Mouse (Mus musculus) neural tube, embryonic 10.5 days (tissue): ENCODE data around the gene Hmcn1.

Experiments
- DNase-seq: peaks from one replicate; pipeline ENCODE4 v3.0.0-alpha.2; 2017; ENCODE audit warnings: low spot score; ENCODE audit errors: extremely low spot score

Gene Hmcn1

DNA sequence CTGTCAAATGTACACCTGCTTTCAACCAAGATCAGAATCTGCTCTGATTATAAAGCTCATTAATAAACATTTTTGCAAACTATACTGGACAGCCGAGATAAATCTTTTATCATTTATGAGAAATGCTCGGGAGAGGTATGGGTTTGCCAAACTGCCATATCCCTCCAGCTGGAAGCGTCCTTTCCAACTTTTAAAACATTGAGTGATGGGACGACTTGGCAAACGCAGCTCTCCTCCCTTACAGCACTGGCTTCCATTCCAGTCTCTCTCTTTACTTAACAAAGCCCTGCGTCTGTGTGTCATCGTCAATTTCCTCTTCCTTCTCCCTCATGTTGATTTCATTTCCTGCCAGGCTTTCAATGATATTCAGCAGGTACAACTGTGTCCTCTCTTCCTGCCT lies 114.8 kb downstream of the Hmcn1 start:
- no peak for DNase-seq

- DNase-seq: no peak
These were observed 115.3 kb downstream of the Hmcn1 start for GRCm38 (mm10) chr1:150877920-150878319.

DNA sequence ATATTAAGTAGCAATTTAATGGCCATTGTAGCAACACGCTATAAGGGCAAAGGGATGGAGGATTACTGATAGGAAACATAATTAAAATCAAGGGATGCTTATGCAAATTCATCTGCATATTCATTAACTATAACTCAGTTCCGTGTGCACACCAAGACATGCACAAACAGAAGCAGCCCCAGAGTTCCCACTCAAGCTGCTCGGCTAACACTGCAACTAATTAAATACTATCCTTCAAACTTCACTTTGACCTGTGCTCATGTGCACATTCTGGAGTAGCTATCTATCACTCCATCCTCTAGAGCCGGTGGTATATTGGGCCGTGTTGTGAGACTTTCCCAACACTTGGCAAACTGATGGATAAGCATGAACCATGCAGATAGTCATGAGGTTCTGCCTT lies 119.2 kb downstream of the Hmcn1 start:
- DNase-seq: no peak

- DNase-seq: no peak
These were observed 120.0 kb downstream of the Hmcn1 start for GRCm38 (mm10) chr1:150873231-150873630.

DNA sequence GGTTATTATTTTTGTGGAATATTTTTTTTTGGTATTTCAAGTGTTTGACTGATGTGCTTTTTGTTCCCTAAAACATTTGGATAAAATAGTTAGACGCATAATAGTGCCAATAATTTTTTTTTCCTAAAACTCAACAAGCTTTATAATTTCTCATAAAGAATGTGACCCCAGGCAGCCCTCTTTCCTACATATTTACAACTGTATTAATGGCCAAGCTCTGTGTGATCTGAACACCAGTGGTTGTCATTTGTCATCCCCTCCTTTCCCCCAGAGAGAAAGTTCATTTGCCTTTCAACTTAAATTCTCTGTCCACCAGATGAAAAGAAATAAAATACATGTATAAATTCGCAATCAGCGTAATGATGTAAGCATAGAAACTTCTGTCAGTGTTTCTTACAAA lies 121.1 kb downstream of the Hmcn1 start:
- DNase-seq: no peak

GRCm38 (mm10) chr1:150869189-150869588 lies 124.0 kb downstream of the Hmcn1 start:
- DNase-seq: no peak

- no peak for DNase-seq
These were observed 126.6 kb downstream of the Hmcn1 start for GRCm38 (mm10) chr1:150866615-150867014.

DNA sequence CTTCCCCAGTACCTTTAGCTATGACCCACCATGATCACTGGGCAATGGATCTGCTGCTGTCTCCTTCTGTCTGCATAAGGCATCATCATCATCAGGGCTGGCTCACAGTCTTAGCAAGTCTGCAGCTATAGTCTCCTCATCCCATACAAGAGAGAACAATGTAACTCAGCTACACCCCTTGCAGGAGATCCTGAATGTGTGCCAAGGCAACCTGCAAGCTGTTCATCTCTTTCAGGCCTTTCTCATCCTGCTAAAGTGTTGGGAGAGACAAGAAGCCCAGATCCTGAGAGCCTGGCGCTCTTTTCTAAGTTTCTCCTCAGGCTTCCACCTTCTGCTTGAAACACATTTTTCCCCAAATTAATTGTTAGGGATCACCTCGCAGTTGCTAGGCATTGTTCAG lies 135.5 kb downstream of the Hmcn1 start:
- DNase-seq: no peak

- DNase-seq: no peak
These were observed 159.8 kb downstream of the Hmcn1 start for GRCm38 (mm10) chr1:150833448-150833847.

- DNase-seq: no peak
These were observed 163.4 kb downstream of the Hmcn1 start for GRCm38 (mm10) chr1:150829851-150830250.

DNA sequence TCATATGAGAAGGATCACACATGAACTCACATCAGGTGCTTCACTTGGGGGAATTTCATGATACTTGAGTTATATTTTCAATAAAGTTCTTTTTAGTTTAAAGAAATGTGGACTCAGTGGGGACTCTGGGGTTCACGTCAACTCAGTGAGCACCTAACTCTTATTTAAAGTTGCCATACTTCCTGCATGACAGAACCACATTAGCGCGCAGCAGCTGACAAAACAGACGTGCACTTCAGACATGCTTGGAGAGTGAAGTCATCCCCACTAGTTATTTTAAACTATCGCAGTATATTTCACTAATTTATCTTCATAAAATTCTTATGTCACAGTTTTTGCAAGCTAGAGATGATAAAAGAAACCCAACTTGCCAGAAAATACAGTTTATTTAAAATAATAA lies 166.1 kb downstream of the Hmcn1 start:
- DNase-seq: no peak

GRCm38 (mm10) chr1:150824334-150825005 lies 168.8 kb downstream of the Hmcn1 start:
- DNase-seq: no peak

- no peak for DNase-seq
These were observed 177.0 kb downstream of the Hmcn1 start for GRCm38 (mm10) chr1:150816035-150816807.

DNA sequence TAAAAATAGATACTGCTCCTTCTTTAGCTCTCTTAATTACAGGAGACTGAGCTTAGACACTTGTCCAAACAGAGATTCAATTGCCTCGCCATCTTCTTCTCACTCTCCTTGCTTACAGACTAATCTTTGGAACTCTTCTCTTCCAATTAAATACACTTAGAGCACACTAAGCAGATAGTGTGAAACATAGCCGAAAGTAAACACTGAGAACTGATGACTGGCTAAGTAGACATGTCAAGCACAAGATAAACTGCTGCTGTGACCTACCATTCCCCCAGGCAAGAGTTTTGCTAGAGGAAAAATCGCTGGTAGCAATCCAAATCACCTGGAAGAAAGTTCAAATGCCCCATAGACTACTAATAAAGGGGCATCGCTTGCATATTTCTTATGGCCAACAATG lies 178.3 kb downstream of the Hmcn1 start:
- DNase-seq: no peak

GRCm38 (mm10) chr1:150813381-150813780 lies 179.9 kb downstream of the Hmcn1 start:
- DNase-seq: no peak

- no peak for DNase-seq
These were observed 186.4 kb downstream of the Hmcn1 start for GRCm38 (mm10) chr1:150806864-150807263.

DNA sequence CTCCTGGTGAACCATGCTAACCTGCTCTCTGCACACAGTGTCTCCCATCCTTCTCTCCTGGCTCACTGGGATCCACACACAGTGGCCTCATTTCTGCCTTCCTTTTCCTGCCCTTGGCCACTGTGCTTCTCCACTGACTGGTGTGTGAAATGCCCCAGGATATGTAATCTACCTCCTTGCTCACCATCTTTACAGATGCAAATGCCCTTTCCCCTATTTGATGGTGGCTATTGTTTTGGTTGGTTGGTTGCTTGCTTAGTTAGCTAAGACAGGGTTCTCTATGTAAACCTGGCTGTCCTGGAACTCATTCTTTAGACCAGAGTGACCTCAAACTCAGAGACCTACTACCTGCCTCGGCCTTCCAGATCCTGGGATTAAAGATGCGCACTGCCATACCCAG lies 187.8 kb downstream of the Hmcn1 start:
- no peak for DNase-seq

DNA sequence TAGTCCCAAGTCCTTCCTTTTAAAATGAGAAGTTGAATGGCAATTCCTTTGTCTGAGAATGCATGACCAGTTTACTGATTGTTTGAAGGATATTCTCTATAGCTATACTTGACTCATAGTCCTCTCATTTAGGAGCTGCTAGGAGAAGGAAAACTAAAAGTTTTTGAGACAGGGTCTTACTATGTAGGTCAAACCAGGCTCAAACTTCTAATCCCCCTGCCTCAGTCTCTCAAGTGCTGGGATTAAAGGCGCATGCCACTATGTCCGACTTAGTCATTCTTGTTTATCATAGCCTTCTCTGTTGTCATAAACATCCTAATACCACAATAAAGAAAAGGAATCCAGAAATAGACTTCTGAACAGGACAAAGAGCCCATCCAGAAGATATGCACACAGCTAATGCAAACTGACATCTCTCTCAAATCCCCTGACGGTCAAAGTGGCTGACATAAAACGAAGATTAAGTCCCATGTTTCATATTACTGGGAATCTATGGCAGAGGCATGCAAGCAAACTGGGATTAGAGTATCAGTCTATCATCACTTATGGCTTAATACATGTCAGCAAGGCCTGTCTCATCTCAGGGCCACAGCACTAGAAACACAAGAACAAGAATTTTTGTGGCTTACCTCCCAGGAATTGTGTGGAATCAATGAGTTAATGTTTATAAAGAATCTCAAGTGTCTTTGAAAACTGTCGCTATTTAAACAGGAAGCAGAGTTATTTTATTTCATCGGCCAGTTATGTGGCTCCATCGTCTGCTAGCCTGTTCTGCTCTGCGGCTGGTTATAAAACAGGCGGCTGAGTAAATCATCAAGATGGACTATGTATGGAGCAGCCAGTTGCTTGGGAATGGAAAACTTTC lies 188.8 kb downstream of the Hmcn1 start:
- no peak for DNase-seq

- DNase-seq: no peak
These were observed 190.6 kb downstream of the Hmcn1 start for GRCm38 (mm10) chr1:150802642-150803041.

DNA sequence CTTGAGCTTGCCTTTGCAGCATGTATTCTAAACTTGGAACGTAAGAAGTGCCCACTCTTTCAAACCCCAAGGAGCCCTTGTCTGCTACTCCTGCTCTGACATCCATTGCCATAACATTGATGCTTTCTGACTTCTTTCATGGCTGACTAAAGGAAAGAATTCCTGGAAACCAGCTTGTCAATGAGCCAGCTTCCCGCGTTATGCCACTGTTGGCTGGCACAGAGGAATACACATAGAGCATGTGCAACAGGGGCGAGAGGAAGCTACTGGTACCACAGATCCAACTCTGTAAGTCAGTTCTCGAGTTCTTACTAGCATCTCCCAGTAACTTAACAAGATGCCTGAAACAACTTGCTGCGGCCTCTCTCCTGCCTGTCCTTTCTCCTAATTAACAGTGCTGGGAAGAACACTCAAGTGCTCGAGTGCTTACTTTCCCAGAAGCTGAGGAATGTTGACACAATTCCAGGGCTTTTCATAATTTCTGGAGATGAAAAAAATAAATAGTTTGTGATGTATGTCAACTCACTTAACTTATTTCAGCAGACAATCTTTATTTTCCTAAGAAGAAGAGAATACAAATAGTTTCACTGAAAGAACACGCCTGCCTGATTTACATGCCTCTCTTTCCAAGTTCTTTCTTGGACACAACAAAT lies 192.5 kb downstream of the Hmcn1 start:
- DNase-seq: no peak

DNA sequence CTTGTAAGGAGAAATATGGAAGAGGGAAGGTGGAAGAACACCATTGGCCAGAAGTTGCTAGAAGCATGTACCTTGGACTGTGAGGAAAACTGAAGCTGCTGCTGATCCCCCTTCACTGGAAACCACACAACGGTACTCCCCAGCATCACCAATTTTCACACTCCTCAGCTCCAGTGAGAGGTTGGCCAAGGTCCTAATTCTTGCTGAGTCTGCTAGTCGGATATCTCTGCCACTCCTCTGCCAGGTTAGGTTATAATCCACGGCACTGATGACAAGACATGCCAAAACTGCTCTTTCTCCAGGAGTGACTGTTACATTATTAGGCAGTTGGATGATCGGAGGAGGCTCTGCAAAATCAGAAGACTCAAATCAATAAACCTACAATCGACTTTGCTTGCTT lies 194.6 kb downstream of the Hmcn1 start:
- no peak for DNase-seq

DNA sequence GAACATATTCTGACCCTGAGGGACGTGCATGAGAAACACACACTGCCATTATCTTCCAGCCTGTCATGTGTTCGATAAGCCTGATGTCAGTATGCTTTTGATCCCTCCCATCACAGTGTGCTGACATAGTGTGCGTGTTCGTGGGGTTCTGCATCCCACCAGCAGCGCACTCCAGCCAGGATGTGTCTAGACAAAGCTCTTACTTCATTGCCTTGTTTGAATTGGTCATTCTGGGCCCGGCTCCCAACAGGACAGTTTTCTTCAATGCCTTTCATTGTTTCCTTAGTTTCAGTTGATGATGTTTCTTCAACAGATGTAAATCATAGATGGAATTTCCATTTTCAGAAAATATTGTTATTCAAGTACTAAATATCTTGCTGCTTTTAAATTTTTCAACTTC lies 206.5 kb downstream of the Hmcn1 start:
- DNase-seq: no peak
